Comparison of ENCODE assay signal across 15 mouse cellular contexts in the genomic region with DNA sequence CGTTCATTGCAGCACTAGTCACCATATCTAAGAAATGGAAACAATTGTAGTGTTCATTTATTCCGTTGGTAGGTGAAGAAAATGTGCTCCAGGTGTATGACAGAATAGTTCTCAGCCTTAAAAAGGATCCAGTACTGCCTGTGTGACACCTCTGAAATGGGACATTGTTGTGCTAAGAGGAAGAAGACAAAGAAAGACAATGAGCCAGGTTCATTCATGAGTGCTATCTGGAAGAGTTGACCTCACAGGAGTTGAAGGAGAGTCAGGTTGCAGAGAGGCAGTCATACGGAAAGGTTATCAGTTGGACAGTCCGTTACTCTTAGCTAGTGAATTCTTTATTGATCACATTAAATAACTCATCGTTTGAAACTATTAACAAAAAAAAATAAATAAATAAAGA.
"Had no signal": no experiment of that assay in that cellular context is flagged by ENCODE, and none has a peak within 500 bp of the region (broad histone marks: within the 10 kb centered on the region; RNA-seq: fewer than 3 reads in every experiment).

No protein-coding gene starts in this region.

- H3K36me3 ChIP-seq: midbrain, embryonic 13.5 days; midbrain, embryonic 15.5 days; neural tube, embryonic 12.5 days; stomach, embryonic 15.5 days had no signal

- H3K27ac ChIP-seq: macrophage; midbrain, embryonic 13.5 days; midbrain, embryonic 15.5 days; neural tube, embryonic 12.5 days; stomach, embryonic 15.5 days; stomach, postnatal 0 days had no signal

- H3K4me1 ChIP-seq: midbrain, embryonic 13.5 days; midbrain, embryonic 15.5 days; neural tube, embryonic 12.5 days; stomach, embryonic 15.5 days had no signal

- DNase-seq: lung, adult 18-20 months; lung, embryonic 14.5 days; lung, postnatal 14 days; lung, postnatal 36 days; right cerebral cortex, postnatal 14 days; thymus, adult 2 months; thymus, postnatal 25 days; thymus, postnatal 4 days had no signal

- H3K27me3 ChIP-seq: megakaryocyte, embryonic 14.5 days; midbrain, embryonic 13.5 days; midbrain, embryonic 15.5 days; neural tube, embryonic 12.5 days; stomach, embryonic 15.5 days had no signal

- H3K9ac ChIP-seq: lung, embryonic 14.5 days; midbrain, embryonic 13.5 days; midbrain, embryonic 15.5 days; neural tube, embryonic 12.5 days; stomach, embryonic 15.5 days had no signal

- H3K9me3 ChIP-seq: megakaryocyte, embryonic 14.5 days; midbrain, embryonic 13.5 days; midbrain, embryonic 15.5 days; neural tube, embryonic 12.5 days; stomach, embryonic 15.5 days had no signal

- H3K4me3 ChIP-seq: megakaryocyte, embryonic 14.5 days; midbrain, embryonic 13.5 days; midbrain, embryonic 15.5 days; neural tube, embryonic 12.5 days; stomach, embryonic 15.5 days had no signal
